ENCODE assay signal across 7 mouse cellular contexts in genomic region chr19:61175756-61176324, GRCm38 (mm10). TPM values are rescaled to one million over a fixed set of nuclear protein-coding genes. Genes with fewer than 3 reads are reported as not detected.
DNase-seq lines count a peak whose midpoint lies in the region; ATAC-seq and TF ChIP-seq lines count a peak whose summit lies in the region.

Gene Gm7102, minus strand, starts transcription at chr19:61176309.

- 0 out of 2 replicates have a peak, but pooled peaks cover 2% of the 10 kb centered on the region for H3K4me1 ChIP-seq in limb, embryonic 15.5 days
- no peaks in the 10 kb centered on the region for H3K4me1 ChIP-seq in stomach, postnatal 0 days (replicated peaks; ENCODE audit: control insufficient read depth, insufficient read depth)

- H3K9me3 ChIP-seq in limb, embryonic 15.5 days = no peaks in the 10 kb centered on the region
- H3K9me3 ChIP-seq in stomach, postnatal 0 days (ENCODE audit: control insufficient read depth, low read length) = no peaks in the 10 kb centered on the region

- TF ChIP-seq EP300 in stomach, postnatal 0 days (optimal IDR thresholded peaks at IDR 0.05) = no peak

- ATAC-seq in granulocyte monocyte progenitor cell, adult 5-6 weeks (replicated peaks; ENCODE audit: poor library complexity, severe bottlenecking) = peak; percentile 58
- no peak for ATAC-seq in limb, embryonic 15.5 days (ENCODE audit: insufficient number of reproducible peaks, low FRiP score, low TSS enrichment, low read depth)
- ATAC-seq in stomach, postnatal 0 days (ENCODE audit: low FRiP score, low TSS enrichment) = 0 out of 2 replicates have a peak, but pooled peaks have one; percentile 15

- no peak within 1 kb of the TSS for H3K27ac ChIP-seq in limb, embryonic 15.5 days
- no peak within 1 kb of the TSS for H3K27ac ChIP-seq in stomach, postnatal 0 days (replicated peaks)

- peak within 1 kb of the TSS; percentile 47 for H3K4me2 ChIP-seq in limb, embryonic 15.5 days
- H3K4me2 ChIP-seq in stomach, postnatal 0 days (replicated peaks; ENCODE audit: low read depth) = peak within 1 kb of the TSS; percentile 46

- 28% methylated on average over 39 of the region's 39 CpGs for WGBS in limb, embryonic 15.5 days
- WGBS in stomach, postnatal 0 days = 30% methylated on average over 39 of the region's 39 CpGs

- no peaks in the 10 kb centered on the region for H3K27me3 ChIP-seq in limb, embryonic 15.5 days
- H3K27me3 ChIP-seq in stomach, postnatal 0 days (ENCODE audit: control insufficient read depth, insufficient read depth, low read length) = no peaks in the 10 kb centered on the region

- peak within 1 kb of the TSS; percentile 32 for H3K4me3 ChIP-seq in limb, embryonic 15.5 days
- H3K4me3 ChIP-seq in stomach, postnatal 0 days (ENCODE audit: low read depth, low read length) = peak within 1 kb of the TSS; percentile 31

- DNase-seq in thymus, postnatal 4 days = peak; percentile 19
- DNase-seq in thymus, postnatal 10 days (ENCODE audit: low spot score in 2 of 2) = no peak
- no peak for DNase-seq in stomach, postnatal 0 days (ENCODE audit: low spot score)
- DNase-seq in adrenal gland, adult 8-10 months = no peak
- DNase-seq in adipocyte (ENCODE audit: low spot score) = no peak

- TF ChIP-seq CTCF in stomach, postnatal 0 days (IDR thresholded peaks at IDR 0.05; ENCODE audit: low read depth) = no peak

- no peaks in the 10 kb centered on the region for H3K36me3 ChIP-seq in limb, embryonic 15.5 days
- H3K36me3 ChIP-seq in stomach, postnatal 0 days (ENCODE audit: control insufficient read depth, insufficient read depth, low read length) = no peaks in the 10 kb centered on the region

- no peak within 1 kb of the TSS for H3K9ac ChIP-seq in limb, embryonic 15.5 days
- no peak within 1 kb of the TSS; the same call in 1 of the 2 replicates for H3K9ac ChIP-seq in stomach, postnatal 0 days (ENCODE audit: low read length)

RNA-seq across cellular contexts. Expression of gene Gm7102, which starts in this region (rescaled TPM):
- total RNA-seq in granulocyte monocyte progenitor cell, adult 5-6 weeks (2014; fragmentation: Nextera tagmentation) = not detected in 2 replicates
- total RNA-seq in granulocyte monocyte progenitor cell, adult 5-6 weeks (2017) = 1.0 and 1.1 TPM in 2 replicates
- 0.16 TPM in 1 of 2 replicates, not detected in the other for polyA plus RNA-seq in limb, embryonic 15.5 days (2015; fragmentation: Nextera tagmentation; extraction: Ambion mirVana)
- polyA plus RNA-seq in stomach, postnatal 0 days (2015; fragmentation: Nextera tagmentation; extraction: Ambion mirVana) = 0.07 and 0.13 TPM in 2 replicates
- under 1 TPM in 1 of 4 experiments, not detected in 3; 0.43 TPM for total RNA-seq in adrenal gland, adult 8-10 months (2022)

Comparison
In these comparisons a context has a peak if more than half of its experiments do, and no peak if none do; other contexts are left out.
1. Peak in ATAC-seq, H3K4me3 ChIP-seq and H3K4me2 ChIP-seq in stomach, postnatal 0 days; RNA of the gene not detected or under 1 TPM.